Mouse (Mus musculus): ENCODE results near the gene AL731706.1.
A peak's percentile ranks its signal among the peaks of the same experiment; 100 is the strongest.
"Not testable (repeated sequence)": the region's sequence is repeated elsewhere in the genome, so short reads cannot be mapped to it uniquely, and the experiment has no call there.

AL731706.1 gene

DNA sequence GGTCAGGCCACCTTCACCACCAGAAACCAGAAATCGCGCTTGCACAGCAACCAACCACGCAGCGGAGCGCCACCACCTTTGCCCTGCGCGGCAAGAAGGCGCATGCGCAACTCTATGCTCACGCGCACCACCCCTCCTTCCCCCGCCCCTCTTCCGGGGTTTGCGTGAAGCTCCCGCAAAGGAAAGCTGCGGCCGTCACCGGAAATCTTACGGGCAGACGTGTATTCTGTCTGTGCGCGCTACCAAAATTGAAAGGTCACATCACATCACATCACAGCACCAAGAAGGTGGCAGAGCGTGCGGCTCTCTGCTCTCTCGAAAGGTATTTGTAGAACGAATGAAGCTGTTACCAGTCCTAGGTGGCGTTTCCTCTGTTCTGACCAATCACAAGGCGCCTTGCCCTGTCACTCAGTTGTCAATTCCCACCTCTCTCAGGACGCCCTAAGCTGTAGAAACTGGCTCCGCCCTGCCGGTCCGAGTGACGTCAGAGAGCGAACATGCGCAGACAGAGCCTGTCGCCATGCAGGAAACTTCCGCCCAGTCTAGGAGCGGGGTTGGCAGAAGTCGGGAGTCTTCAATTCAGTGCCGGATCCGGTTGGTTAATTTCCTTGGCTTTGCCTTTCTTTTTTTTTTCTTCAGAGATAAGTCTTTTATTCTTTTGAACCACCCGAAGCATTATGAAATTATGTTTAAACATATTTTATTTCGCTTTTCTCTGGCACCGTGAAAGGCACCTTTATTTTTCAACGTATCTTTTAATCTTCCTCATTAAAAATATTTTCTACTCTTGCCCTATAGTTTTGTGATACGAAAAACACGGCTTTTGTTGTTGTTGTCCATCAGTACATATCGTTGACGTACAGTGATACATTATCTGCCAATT, at the start of gene AL731706.1, which contains the start of the genes Slx4ip and Mkks:
TSS of gene AL731706.1 (minus strand) at position 322 of the 883 bp plus-strand sequence.
TSS of gene Slx4ip (plus strand) at position 151 of the 883 bp plus-strand sequence.
TSS of gene Mkks (minus strand) at position 322 of the 883 bp plus-strand sequence.
- DNase-seq (ENCODE audit: low spot score) = peak; percentile 99

DNA sequence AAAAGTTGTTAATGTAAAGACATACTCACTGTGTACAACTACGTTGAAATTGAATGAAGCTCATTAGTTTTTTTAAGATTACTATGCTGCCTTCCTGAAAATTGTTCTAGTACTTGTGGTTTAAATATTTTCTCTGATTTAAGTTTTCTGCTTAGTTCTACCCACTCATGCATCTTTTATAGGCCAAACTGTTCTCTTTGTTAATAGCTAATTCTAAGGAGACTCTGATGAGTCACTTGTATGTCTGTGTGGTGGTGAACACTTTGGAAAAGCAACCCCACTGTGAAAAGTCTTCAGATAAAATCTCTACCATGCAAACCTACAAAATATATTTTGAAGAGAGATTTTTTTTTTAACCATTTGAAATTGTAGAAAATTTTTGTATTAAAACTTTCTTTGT, 47.1 kb upstream of the AL731706.1 start:
- DNase-seq (ENCODE audit: low spot score) = no peak

DNA sequence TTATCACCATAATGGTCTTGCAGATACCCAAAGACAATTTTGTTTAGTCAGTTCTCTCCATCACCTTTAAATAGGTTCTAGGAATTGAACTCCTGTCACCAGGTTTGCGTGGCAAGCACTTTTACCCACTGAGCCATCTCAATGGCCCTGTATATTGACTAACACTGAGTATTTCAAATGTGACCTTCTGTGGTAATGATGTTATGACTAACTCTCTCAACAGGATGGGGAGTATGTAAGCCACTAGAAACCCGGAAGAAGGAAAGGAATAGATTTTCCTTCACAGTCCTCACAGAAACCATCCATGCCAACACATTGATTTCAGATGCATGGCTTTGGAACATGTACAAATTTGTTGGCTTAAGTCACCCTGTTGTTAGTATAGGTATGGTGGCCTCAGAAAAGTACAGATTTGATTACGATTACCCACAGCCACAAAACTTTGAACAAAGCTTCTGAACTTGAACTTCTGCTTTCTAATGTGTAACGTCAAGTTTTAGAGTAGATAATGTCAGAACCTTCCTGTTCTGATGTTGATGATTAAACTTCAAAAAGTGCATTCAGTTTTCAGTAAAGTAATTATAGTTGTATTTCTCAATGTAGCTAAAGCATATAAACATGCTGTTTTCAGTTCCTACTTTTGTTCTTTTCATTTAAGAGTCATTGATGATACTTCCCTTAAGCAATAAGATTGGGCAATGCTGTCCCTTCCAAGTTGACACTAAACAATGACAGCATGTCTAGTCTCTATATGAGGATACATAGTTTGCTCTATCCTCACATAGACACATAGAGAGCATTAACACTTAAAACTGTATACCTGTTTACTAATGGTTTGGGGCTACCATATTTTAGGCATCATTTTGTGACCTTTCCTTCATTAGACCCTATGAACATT, 45.5 kb upstream of the AL731706.1 start:
- no peak for DNase-seq (ENCODE audit: low spot score)

DNA sequence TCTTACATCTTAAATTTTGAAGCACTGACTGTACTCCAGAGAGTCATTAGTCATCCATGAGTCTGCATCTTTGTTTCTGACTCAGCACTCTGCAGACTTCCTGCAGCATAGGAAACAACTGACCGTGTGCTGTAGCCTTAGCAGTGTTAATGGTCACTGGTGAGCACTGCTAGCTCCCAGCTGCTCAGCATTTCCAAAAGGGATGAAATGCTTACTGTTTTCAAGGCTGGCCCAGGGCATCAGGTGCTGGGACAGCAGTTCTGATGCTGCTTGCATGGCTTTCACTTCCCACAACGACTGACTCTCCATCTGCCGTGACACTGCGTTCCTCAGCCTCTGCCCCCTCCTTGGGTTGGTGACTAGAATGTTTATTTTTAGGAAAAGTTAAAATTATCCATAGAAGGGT, 29.8 kb upstream of the AL731706.1 start:
- DNase-seq (ENCODE audit: low spot score) = no peak

DNA sequence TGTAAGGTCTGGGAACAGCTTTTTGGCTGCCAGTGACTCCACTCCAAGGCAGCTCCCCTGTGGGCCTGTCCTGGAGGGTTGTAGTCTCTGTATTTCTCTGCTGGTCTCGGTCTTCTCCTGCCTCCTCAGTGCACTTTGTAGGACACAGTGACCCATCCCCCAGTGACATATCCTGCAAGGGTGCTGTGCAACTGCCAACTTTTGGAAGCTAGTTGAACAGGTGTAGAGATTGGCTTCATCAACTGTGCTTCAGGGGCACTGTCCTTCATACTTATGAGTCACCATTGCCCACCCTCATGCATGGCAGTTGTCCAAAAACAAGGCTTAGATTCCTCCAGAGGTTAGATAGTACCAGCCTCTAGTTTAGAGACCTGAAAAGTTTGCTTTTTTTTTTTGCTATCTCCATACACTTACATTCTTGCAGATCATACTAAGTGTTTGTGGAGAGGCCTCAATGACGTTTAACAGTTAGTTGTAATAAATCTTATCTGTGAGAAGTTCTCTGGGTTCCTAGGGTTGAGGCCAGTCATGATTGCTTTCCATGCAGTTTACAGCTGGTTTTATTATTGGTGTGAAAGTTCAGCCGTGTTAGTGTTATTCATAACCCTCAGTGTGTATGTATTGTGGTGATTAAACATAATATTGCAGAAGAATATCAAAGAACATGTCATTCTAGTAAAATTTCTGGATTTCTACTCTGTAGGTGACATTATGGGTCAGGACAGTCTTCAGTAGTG, 29.2 kb upstream of the AL731706.1 start:
- DNase-seq (ENCODE audit: low spot score) = no peak

DNA sequence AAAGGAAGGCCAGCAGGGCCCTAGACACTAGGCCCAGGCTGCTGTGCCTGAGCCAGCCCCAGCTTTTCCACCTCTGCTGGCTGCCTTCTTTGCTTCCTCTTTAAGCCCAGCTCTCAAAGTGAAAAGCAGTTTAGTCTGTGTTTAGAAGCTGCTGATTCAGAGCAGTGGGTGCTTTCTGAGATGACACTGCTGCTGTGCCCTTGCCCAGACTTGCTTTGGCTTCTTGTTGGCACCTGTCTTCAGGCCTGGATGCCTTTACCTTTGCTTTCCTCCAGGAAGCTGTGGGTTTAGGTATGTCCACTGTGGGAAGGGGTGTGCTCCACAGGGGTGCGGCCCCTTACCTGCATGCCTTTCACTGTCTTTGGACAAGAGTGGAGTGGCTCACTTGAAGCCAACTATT, 28.2 kb upstream of the AL731706.1 start:
- DNase-seq (ENCODE audit: low spot score) = no peak

DNA sequence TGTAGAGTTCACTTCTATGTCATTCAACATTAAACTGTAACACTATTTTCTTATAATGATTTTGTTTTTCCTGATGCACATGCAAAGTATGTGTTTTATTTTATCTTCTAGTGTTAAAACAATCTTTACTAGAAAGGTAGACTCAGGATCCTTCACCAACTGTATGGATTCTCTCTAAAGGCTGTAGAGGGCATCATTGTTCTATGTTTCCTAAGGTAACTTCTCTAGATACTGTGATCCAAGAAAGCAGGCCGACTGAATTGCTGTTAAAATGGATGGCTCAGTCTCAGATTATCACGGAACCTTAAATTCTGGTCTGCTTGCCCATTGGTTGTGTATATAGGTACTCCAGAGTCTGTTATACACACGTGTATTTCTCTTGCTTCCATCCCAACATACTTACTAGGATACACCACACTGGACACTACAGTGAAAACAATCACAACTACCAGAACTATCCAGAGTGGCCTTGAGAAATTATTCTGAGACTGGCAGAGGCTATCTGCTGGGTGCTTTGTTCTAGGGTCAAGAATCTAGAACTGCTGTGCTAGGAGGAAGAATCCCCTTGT, 23.2 kb upstream of the AL731706.1 start:
- DNase-seq (ENCODE audit: low spot score) = no peak

DNA sequence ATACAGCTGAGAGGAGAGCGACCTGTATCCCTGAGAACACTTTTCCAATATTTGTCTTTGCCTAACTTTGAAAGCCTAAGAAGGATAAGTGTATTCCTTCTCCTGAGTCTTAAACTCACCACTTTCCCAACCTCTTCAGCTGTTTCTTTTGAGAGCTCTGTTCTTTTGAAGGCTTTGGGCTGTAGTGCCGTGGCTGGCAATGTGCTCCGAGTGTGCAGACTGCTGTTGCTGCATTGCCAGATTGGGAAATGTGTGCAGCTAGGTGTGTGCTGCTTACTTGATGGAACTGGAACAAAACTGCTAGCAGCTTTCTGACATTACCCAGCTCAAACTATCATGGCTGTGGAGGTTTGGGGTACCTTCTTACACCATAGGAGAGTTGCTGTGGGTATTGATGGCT, 21.8 kb upstream of the AL731706.1 start:
- DNase-seq (ENCODE audit: low spot score) = no peak

DNA sequence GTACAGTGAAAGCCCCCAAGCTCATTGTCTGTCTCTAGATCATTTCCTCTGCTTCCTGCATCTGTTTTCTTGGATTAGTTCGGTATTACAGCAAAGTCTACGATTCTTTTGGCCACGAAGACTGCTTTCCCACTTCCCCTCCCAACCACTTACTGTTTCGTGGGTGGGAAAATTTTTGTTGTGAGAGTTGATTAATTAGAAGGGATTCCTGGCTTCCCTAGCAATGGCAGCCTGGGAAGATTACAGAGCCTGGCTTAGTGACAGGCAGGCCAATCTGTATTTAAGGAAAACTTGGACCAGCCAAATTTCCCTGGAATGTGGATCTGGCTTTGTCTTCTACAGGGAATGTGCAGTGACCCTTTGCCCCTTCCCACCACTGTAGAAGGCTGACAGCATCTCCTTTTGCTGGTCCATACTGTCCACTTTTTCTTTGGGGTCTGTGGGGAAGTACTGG, 20.8 kb upstream of the AL731706.1 start:
- DNase-seq (ENCODE audit: low spot score) = no peak

DNA sequence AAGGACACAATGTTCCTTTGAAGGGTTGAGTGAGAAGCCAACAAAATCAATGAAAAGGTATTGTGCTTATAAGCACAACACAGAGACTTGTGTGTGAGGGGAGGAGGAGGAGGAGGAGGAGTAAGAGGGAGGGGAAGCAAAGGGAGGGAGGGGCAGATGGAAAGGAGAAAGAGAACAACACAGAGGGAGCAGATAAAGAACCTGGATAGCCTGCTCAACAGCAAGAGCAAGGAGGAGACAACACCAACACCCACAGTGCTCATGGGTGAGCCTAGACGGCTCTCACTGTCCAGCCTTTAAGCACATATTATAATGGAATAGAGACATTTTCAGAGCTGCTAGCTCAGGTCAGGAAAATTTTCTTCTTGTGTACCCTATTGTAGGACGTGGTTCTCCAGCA, 18.1 kb upstream of the AL731706.1 start:
- no peak for DNase-seq (ENCODE audit: low spot score)

DNA sequence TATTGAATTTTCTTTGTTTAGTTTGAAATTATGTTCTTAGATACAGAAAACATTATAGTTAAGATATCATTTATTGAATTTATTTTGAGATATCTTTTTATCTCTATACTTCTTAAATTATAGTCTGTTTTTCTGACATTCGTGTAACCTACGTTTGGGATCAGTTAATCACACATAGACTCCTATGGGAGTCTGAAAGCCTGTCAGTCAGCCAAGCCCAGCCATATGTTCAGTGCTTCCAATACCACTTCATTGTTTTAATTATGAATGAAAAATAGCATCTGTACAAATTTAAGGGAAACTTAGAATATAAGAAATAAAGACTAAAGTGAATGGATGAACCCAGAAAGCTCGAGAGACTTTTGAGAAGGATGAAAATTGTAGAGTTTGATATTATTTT, 17.4 kb upstream of the AL731706.1 start:
- DNase-seq (ENCODE audit: low spot score) = no peak

DNA sequence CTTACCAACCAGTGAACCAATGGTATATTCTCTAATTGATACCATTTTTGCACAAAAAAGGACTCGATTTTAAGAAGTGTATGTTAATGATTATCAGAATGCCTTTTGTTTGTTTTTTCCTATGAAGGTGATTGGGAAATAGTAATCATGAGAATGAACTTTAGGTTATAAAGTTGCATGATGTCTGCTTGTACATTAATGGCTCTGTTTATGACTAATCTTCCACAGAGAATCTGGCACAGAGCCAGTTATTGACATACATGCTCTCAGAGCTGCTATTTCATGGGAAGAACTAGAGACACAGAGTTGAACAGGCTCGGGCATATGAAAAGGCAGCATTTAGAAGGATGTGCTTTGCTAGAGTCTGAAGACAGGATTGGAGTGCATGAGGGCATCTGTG, 4.9 kb upstream of the AL731706.1 start:
- DNase-seq (ENCODE audit: low spot score) = no peak

DNA sequence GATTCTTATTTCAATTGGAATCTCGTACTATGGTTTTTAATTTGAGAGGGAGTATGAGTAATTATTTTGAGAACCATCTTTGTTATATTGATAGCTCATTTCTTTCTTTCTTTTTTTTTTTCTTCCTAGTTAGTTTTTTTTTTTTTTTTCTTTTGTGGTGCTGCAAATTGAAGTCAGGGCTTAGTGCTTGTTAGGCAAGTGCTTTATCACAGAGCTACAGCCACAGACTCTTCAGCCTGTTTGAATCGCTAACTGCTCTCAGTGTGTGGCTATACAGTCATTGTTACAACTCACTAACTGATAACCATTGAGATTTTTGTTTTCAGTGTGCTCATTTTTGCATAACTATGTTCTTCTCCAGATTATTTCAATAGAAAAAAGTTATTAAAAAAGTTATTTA, 3.3 kb upstream of the AL731706.1 start:
- DNase-seq (ENCODE audit: low spot score) = no peak

DNA sequence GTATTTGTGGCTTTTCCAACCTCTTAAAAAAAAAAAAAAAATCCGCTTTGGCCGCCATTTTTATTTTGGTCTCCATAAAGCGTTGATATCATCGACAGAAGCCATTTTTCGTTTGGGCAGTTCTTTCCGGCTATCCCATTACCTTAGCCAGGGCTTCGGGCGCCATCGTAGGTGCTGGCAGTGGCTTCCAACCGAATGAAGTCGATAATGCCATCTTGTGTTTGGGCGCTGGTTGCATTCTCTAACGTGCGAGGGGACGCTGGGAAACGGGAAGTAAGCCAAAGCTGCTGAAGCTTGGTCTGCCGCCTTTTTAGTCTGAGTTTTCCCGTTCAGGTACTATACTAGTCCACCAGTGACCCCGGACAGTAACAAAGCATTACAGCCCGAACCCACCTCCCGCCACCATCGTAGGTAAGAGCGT, 772 bp upstream of the AL731706.1 start:
- DNase-seq (ENCODE audit: low spot score) = peak; percentile 95

DNA sequence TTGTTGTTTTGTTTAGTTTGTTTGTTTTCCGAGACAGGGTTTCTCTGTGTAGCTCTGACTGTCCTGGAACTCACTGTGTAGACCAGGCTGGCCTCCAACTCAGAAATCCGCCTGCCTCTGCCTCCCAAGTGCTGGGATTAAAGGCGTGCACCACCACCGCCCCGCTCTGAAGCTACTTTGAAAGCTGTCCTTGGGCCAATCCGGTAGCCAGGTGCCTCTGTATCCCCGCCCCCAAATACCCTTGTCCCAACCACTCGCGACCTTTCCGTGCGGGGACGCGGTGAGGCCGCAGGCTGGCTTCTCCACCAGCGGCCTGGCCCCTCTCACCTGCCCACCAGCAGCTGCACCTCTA, 497 bp downstream of the AL731706.1 start:
- DNase-seq (ENCODE audit: low spot score) = not testable (repeated sequence)

DNA sequence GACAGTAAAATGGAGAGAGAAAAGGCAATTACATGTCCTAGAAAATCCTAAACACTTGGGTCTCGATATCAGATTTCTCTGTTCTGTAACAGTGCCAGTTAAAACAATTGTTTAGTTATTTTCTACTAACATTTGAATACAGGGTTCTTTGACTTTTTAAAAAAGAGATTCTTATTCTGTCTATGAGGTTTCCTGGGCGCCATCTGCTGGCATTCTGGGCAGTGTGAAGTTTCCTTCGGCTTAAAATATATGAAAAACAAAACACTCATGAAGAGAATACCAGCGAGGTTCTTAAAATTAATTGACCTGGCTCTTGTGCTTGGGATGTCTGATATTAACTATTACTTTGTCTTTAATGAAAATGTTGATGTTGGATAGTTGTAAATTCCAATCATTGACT, 4.3 kb downstream of the AL731706.1 start:
- DNase-seq (ENCODE audit: low spot score) = no peak

DNA sequence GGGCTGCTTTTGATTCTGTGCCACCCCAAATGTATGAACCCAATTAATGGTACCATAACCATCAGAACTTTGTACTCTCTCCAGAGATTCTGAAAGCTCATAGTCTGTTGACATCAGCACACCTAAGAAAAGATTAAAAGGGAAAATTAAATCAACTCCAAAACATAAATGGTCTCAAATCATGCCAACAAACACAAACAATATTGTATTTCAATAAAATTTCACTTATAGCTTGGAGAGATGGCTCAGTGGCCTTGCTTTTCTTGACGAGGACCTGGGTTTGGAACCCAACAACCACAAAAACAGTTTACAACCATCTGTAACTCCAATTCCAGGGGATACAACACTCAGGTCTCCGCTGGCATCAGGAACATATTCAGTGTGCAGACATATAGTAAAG, 5.6 kb downstream of the AL731706.1 start, which contains the start of gene AL731706.2:
TSS of gene AL731706.2 (minus strand) at position 101 of the 400 bp plus-strand sequence.
- no peak for DNase-seq (ENCODE audit: low spot score)

DNA sequence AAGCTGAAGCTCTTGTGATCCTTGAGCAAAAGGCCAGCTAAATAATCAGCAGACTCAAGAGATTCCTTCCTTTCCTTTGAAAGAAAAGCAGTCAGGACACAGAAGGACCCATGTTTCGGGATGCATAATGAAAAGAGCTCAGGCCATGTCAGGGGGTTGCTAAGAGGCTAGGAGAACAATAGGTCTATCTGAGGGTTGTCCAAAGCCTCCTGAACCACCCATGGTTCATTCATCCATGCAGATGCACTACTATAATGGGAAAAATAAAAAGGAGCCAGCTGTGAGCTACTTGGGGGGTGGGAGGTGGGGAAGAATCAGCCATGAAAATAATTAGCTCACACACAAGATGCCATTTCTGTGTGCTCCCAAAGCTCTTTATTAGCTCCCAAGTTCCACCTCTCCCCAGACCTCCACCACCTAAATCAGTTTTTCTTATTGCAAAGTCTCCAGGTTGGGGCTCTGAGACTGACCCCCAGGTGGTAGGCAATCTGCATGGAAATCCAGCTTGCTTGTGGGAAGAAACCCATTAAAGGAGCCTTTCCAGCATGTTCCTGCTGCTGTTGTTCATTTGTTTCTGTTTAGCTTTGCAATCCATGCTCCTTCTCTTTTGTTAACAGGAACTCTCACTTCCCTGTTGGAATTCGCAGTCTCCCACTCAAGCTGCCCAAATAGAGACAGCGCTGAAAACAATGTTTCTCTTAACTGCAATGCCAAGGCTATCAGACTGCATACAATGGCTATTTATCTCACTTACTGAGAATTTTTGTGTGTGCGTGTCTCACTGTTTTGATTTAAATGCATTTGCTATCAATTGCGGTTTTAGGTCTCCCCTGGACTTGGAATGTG, 36.4 kb downstream of the AL731706.1 start:
- no peak for DNase-seq (ENCODE audit: low spot score)

DNA sequence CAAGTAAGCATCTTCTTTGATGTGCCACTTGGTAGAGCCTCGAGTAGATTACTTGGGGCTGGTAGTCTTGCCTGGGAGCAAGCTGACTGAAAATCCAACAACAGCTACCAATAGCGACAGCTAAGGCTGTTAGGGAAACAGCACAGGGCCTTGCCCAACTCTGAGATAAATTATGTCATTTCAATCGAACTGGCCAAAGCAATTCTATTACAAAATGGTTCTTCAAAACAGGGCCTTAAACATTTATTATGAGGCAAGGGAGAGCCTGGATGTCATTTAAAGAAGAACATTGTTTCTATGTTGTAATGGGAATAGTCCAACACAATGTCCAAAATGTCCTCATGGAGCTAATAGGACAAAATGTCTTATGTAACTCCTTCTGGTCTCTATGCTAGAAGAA, 40.8 kb downstream of the AL731706.1 start:
- DNase-seq (ENCODE audit: low spot score) = no peak

DNA sequence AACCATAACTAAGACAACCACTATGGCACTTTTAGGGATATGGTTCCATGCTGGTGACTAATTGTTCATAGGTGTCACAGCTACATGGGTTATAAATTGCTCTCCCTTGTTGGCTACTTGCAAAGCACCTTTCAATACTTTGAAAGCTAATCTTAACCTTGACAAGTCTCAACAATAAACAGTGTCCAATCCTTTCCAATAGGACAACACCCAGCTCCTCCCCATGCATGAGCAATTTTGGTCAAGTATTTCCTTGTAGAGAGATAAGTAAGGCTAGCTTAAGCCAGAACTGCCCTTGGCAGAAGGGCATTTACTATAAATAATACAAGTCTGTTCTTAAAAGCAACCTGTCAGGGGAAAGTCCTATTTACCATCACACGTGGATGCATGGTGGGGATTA, 53.2 kb downstream of the AL731706.1 start:
- peak; percentile 2 for DNase-seq (ENCODE audit: low spot score)

DNA sequence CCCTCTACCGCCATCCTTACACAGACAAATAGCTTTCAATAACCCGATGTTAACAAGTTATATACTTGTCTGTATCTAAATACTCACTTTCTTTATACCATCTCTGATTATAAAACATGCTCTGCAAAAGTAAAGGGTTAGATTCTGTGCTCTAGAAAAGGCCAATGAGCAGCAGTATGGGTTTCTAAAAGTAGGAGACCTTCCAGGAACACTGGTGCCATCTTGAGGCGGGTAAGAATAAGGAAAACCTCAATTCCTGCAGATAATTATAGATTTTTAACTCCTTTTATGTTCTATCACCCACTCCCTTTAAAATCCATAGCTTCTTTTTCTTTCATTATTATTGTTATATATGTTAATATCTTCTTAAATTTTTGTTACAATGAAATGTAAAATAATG, 55.3 kb downstream of the AL731706.1 start:
- no peak for DNase-seq (ENCODE audit: low spot score)

Measured in ovary, adult 18-20 months (tissue).